Mouse (Mus musculus) testis, adult 2 months (tissue): Measurements from ENCODE around the gene Il18r1.

Source experiments
- CTCF ChIP-seq: fragments of 200-500 bp; IDR thresholded peaks from 2 replicates; pipeline ENCODE4 v1.5.1; 2012; ENCODE audit warnings: low read depth, mild to moderate bottlenecking, inconsistent platforms, low read length, moderate library complexity; ENCODE audit not compliant: control insufficient read depth, insufficient read depth, insufficient replicate concordance
- POLR2A ChIP-seq: fragments of 200-500 bp; IDR thresholded peaks from 2 replicates; pipeline ENCODE4 v1.6.1; 2012; ENCODE audit warnings: low read depth, mild to moderate bottlenecking, inconsistent platforms, low read length, moderate library complexity; ENCODE audit not compliant: control insufficient read depth

DNA sequence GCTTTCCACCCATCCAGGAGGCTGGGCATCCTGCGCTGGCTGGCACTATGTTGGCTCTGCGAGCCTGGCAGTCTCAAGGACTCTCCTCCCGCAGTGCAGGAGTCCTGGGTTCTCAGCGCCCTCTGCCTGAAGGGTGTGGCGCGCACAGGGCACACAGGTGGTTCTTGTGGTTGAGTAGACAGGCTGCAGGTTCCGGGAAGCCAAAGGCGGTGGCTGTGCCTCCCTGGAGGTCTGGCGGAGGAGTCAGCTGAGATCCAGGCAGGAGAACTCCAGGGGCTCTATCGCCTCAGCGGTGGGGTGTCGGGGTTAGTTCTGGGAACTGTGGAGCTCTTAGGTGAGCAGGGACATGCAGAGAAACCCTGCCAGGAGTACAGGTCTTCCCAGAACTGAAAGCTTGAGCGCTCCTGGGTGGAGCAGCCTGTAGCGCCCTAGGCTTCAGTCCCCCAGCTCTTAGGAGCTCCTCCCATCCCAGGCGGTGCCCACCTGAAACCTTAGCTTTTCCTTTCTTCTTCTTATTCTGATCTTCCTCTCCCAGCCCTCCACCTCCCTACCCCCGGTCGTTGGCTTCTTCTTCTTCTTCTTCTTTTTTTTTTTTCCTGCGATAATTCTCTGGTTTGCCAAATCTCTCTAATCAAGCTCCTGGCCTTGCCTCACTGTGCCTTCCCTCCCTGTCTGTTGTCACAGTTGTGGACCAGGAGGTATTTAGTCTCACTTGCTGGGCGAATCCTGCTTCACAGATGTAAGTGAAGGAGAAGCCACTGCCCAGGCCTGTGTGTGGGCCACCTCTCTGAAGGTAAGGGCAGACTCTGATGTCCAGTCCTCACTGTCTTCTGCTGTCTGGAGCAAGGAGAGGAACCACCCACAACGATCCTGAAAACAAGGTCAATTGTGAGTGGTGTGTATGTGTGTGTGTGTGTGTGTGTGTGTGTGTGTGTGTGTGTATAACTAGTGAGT lies at the start of gene Il18r1:
- TF ChIP-seq POLR2A: no peak
- TF ChIP-seq CTCF: no peak
